Mouse (Mus musculus) MEL-GATA-1-ER (cell line): ENCODE measurements around the gene Ssbp4.

ENCODE experiments used
- DNase-seq: peaks from one replicate; pipeline ENCODE4 v3.0.0-alpha.2; 2012; ENCODE audit warnings: low read depth; ENCODE audit errors: extremely low read depth

Gene Ssbp4

GRCm38 (mm10) chr8:70558334-70558733 lies 50.3 kb downstream of the Ssbp4 start:
- no peak for DNase-seq

- no peak for DNase-seq
Observed at GRCm38 (mm10) chr8:70555079-70555747, 53.5 kb downstream of the Ssbp4 start.

GRCm38 (mm10) chr8:70553740-70554139 lies 54.9 kb downstream of the Ssbp4 start:
- DNase-seq, result no peak

GRCm38 (mm10) chr8:70552836-70553235 lies 55.8 kb downstream of the Ssbp4 start:
- DNase-seq, result no peak

GRCm38 (mm10) chr8:70551558-70552161 lies 57.0 kb downstream of the Ssbp4 start:
- no peak for DNase-seq

DNA sequence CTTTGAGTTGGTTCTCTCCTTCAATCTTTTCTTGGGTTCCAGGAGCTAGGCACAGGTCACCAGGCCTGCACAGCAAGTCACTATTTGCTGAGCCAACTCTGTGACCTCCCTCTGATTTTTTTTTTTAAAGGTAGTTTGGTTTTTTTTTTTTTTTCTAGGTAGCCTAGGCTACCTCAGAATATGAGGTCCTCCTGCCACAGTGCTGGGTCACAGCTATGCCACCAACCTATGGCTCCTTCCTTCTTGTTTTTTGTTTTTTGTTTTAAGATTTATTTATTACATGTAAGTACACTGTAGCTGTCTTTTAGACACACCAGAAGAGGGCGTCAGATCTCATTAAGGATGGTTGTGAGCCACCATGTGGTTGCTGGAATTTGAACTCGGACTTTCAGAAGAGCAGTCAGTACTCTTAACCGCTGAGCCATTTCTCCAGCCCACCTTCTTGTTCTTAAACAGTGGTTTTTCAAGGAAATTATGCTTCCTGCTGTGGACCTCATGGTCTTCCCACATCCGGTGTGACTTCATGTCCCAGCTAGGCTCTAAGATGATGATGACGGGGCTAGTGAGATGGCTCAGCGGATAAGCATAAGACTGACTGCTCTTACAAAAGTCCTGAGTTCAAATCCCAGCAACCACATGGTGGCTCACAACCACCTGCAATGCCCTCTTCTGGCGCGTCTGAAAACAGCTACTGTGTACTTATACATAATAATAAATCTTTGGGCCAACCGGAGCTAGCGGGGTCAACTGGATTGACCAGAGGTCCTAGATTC lies 59.1 kb downstream of the Ssbp4 start:
- no peak for DNase-seq

DNA sequence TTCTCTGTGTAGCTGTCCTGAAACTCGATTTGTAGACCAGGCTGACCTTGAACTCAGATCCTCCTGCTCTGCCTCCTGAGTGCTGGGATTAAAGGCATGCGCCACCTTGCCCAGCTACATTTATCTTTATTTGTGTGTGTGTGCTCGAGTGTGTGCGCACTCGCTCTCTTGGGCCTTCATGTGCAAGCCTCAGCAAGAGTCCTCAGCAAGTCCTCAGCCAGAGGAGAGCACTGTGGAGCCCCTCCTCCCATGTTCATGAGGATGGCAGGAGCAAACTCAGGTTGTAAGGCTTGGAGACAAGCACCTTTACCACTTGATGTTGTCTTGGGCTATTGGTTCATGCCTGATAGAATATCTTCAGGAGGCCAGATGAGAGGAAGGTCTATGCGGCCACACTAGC lies 60.9 kb downstream of the Ssbp4 start:
- no peak for DNase-seq
